Mouse (Mus musculus): Measurements from ENCODE around the gene Cacna1g.

- TF ChIP-seq GATA1 (IDR thresholded peaks at IDR 0.05; ENCODE audit: borderline replicate concordance, low read length): no peak
- TF ChIP-seq FLI1 (IDR thresholded peaks at IDR 0.05; ENCODE audit: low read length): no peak
Observed at GRCm38 (mm10) chr11:94468582-94469064, 5.4 kb downstream of the Cacna1g start.

Measured in megakaryocyte, embryonic 14.5 days (primary cell).